Mouse (Mus musculus): ENCODE results near the gene Bpifa6.

GRCm38 (mm10) chr2:153952897-153953296 is 21.8 kb upstream of the Bpifa6 start:
- TF ChIP-seq CTCF (IDR thresholded peaks at IDR 0.05; ENCODE audit: borderline replicate concordance, insufficient read depth, low read length): no peak
- TF ChIP-seq POLR2A (IDR thresholded peaks at IDR 0.05; ENCODE audit: low read depth, low read length): no peak
